Mouse (Mus musculus) midbrain, embryonic 16.5 days (tissue): ENCODE measurements at regions not wholly inside any gene's neighbourhood (a gene's known extent, or its start where the extent isn't known, plus 50 kb on each side); places are given as distances from the start of the nearest gene placed in this dataset.
A peak's percentile ranks its signal among the peaks of the same experiment; 100 is the strongest.

Source experiments
- ATAC-seq: fragments of 200-750 bp; cut with Nextera tagmentation; 2 replicates; pipeline ENCODE4 v1.8.0; 2017; ENCODE audit warnings: moderate TSS enrichment
- H3K27ac ChIP-seq: fragments of 300-500 bp; sonication (generic); 2 replicates; pipeline ENCODE4 v1.5.1; 2014; ENCODE audit warnings: mild to moderate bottlenecking, low read length, mixed read lengths
- H3K27me3 ChIP-seq: fragments of 300-500 bp; sonication (generic); 2 replicates; pipeline ENCODE4 v1.6.1; 2014; ENCODE audit warnings: low read depth, low read length, mixed read lengths; ENCODE audit not compliant: control insufficient read depth, insufficient read depth
- H3K36me3 ChIP-seq: fragments of 300-500 bp; sonication (generic); 2 replicates; pipeline ENCODE4 v1.6.1; 2014; ENCODE audit warnings: mild to moderate bottlenecking, low read length, moderate library complexity, mixed read lengths; ENCODE audit not compliant: control insufficient read depth, insufficient read depth
- H3K4me1 ChIP-seq: fragments of 300-500 bp; sonication (generic); 2 replicates; pipeline ENCODE4 v1.6.1; 2014; ENCODE audit warnings: mild to moderate bottlenecking, low read length, mixed read lengths; ENCODE audit not compliant: control insufficient read depth, insufficient read depth
- H3K4me2 ChIP-seq: fragments of 300-500 bp; sonication (generic); 2 replicates; pipeline ENCODE4 v1.6.1; 2014; ENCODE audit warnings: mild to moderate bottlenecking, low read length, mixed read lengths
- H3K4me3 ChIP-seq: fragments of 300-500 bp; sonication (generic); 2 replicates; pipeline ENCODE4 v1.5.1; 2014; ENCODE audit warnings: low read depth, mild to moderate bottlenecking, low read length, moderate library complexity, mixed read lengths
- H3K9ac ChIP-seq: fragments of 300-500 bp; sonication (generic); 2 replicates; pipeline ENCODE4 v1.6.1; 2014; ENCODE audit warnings: low read depth, low read length, mixed read lengths
- H3K9me3 ChIP-seq: fragments of 300-500 bp; sonication (generic); replicated peaks from 2 replicates; pipeline ENCODE4 v1.6.1; 2014; ENCODE audit warnings: mild to moderate bottlenecking, low read length, mixed read lengths; ENCODE audit not compliant: control insufficient read depth, poor library complexity, severe bottlenecking
- WGBS: fragments of 180-500 bp; shearing (Covaris S2); extraction: QIAGEN DNeasy Blood & Tissue Kit; methylation state at CpG from one replicate; pipeline ENCODE4 v1.1.7; 2014; 5-methylcytosine and 5-hydroxymethylcytosine counted together

GRCm38 (mm10) chr19:51482168-51482907 lies 781.8 kb upstream of the Ins1 start:
- 9% methylated on average over 3 of the region's 3 CpGs for WGBS
- peak; percentile 42; the same call in 1 of the 2 replicates for ATAC-seq
- Histone ChIP-seq H3K27me3 (no peaks in the 10 kb centered on the region), H3K4me3 (no peak overlapping the region), H3K4me2 (no peak overlapping the region), H3K9me3 (no peaks in the 10 kb centered on the region), H3K9ac (no peak overlapping the region), H3K4me1 (peaks cover 7% of the 10 kb centered on the region), H3K36me3 (no peaks in the 10 kb centered on the region), H3K27ac (no peak overlapping the region)
